Mouse (Mus musculus) T-helper 2 cell (primary cell): ENCODE measurements at regions not wholly inside any gene's neighbourhood (a gene's known extent, or its start where the extent isn't known, plus 50 kb on each side); places are given as distances from the start of the nearest gene placed in this dataset.

Experiments
- in situ Hi-C: fragments of 300-600 bp; cut with MboI, MseI; formaldehyde crosslinking; loops from one replicate; pipeline ENCODE4 v1.15.1; 2025; ENCODE audit warnings: high pct_unique_total_duplicates

DNA sequence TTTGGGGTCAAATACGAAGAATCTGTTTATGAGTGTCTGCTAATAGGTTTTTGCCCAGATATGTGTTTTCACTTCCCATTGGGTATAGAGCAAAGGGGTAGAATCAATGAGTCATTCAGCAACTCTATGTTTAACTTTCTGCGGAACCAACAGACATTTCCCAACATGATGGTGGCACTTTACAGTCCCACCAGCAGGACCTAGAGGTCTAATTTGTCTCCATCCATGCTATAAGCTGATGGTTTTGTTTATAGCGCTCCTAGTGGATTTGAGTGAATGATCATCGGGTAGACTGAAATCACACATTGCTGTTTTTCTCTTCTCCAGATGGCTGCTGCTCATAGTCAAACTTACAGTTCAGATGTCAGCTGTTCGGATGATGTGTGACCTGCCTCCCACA lies 99.7 kb upstream of the Arid5b start:
- in situ Hi-C loops = no loop called here

DNA sequence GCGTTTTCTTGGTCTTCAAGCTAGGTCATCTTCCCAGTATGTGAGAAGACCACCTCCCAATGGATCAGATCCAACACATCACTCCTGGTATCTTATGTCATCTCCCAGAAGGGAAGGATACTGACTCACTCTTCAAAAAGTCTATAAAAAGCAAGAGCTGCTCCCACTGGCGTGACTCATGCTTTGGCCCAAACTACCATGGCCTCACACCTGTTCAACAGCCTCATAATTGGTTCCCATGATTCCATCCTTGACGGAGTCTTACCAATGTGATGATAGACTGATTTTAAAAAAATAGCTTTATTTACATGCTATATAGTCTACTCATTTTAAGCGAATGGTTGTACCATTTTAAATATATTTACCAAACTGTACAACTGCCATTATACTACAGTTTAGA lies 98.9 kb upstream of the Arid5b start:
- in situ Hi-C loops = no loop called here

DNA sequence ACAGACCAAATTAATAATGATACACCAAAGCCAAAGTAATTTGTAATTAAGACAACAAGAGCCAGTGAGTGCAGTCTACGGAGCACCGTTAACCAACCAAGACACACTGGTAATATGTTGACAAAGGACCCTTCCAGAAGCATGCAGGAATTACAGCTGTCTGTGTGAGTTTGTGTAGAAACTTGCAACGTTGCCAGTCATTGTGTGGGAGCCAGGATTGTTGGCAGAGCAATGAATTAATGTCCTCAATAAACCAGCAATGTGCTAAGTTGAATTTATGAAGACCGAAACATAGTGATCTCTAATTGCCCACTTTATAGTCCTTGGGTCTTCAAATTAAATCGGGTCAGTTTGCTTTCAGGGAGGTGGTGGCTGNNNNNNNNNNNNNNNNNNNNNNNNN lies 95.3 kb upstream of the Arid5b start:
- in situ Hi-C loops = no loop called here

GRCm38 (mm10) chr10:68371785-68372184 lies 93.2 kb upstream of the Arid5b start:
- in situ Hi-C loops = no loop called here

- in situ Hi-C loops = no loop called here
Measured at GRCm38 (mm10) chr10:68370986-68371385, 92.4 kb upstream of the Arid5b start.

DNA sequence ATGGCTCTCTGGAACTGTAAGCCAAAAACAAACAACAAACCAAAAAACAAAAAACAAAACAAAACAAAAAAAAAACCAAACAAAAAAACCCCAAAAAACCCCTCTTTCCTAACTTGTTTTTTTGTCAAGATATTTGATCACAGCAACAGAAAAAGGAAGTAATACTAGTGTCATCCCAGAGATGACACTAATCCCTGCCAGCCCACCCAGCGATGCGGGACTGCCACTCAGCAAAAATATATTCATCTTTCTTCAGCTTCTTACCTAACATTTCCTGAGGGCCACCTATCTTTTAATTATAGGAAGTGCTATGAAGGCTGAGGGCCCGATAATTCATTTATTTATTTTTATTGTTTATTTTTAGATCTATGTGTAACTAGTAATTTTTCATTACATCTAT lies 88.3 kb upstream of the Arid5b start:
- in situ Hi-C loops = no loop called here

DNA sequence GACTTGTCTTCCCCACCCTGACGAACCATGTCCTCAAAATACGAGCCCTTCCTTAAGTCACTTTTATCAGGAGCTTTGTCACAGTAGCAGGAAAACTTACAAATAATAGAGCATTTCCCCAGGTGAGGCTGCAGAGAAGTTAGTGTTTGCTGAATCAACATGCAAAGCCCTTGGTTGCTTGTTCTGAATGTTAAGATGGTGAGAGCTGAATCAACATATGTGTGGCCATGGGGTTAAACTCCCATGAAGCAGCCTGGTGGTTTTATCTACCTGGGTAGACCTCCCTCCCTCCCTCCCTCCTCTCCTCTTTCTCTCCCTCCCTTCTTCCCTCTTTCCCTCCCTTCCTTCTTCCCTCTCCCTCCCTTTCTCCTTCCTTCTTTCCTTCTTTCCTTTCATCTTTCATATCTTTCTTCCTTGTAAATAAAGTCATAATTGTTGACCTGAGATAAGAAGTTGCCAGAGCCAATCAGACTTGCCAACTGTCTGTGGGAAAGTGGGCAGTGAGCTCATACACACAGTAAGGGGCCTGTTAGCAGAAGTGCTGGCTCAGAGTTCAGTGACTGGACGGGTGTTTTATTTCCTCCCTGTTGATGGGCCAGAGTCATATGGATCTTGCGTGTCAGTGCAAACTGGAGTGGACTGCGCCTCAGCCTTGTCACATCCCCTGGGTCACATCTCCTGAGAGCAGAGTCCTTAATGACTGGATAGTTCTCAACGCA lies 82.4 kb upstream of the Arid5b start:
- in situ Hi-C loops = loop anchor here (5.0 kb wide), 1 partner anchor 289 kb away; no protein-coding TSS in a partner anchor

- in situ Hi-C loops = no loop called here
Measured at GRCm38 (mm10) chr10:68359135-68359534, 80.6 kb upstream of the Arid5b start.

DNA sequence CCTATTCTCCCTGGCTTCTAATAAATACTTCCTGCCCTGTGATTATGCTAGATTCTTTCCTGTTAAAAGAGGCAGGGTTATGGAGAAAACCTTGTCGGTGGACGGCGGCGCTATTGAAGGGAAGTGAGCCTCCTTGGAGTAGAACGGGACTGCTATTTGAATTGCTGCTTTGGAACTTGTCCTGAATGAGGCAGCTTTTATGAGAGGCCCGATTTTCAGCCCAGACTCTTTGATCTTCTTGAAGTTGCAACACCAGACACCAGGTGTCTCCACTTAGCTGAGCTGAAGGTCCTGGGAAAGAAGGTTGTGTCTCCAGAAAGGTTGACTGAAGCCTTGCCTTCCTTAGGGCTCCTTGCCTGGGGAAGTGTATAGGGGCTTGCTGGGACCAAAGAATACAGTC lies 78.4 kb upstream of the Arid5b start:
- in situ Hi-C loops = no loop called here

- in situ Hi-C loops = no loop called here
Measured at GRCm38 (mm10) chr10:68356521-68356920, 78.0 kb upstream of the Arid5b start.

DNA sequence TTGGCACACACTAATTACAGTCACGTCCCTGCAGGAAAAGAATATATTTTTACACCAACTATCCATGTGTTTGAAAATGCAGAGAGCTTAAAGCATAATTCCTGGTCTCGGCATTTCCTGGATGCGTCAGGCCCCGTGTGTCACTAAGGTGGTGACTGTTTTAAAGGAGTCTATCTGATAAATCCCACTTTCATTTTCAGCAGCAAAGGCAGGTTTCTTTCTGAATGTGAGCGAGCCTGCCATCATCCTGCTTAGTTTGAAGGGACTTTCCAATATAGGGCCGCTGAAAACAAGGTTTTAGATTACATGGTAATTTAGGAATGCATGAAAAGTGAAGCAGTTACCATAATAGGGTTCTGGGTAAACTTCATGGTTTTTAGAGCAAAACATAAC lies 77.5 kb upstream of the Arid5b start:
- in situ Hi-C loops = no loop called here

- in situ Hi-C loops = no loop called here
Measured at GRCm38 (mm10) chr10:68355471-68356092, 77.0 kb upstream of the Arid5b start.

DNA sequence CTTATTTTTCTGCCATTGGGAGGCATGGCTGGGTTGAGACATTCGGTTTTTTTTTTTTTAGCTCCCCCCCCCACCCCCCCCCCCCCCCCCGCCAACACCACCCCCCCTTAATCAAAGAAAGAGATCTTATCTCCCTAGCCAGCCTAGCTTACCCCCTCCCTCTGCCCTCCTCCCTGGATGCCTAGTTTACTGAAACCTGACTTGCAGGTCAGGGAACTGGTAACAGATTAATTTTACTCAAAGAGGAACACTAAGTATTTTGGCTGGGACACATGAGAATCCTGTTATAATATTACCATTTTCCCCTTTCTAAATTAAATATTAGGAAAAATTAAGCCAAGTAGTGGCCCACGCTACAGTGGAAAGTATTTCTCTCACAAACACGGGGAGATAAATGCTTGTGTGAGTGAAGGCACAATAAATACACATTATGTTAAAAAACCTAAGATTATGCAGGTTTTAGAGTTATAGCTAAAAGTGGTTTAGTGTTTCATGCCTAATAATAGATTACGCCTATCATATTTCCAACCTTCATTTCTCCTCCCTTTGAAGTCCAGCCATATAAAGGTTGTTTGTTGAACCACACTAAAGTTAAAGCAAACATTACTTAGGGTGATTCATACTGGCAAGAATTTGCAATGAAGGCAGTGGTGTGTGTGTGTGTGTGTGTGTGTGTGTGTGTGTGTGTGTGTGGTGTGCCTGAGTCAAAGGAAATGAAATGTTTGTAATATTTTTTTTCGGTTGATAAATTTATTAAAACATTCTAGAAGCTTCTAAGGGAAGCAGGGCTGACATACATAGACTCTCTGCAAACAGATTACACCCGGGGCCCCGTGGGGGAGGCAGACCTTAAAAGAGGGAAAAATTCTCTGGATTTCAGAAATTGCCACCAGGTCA lies 76.0 kb upstream of the Arid5b start:
- in situ Hi-C loops = no loop called here

DNA sequence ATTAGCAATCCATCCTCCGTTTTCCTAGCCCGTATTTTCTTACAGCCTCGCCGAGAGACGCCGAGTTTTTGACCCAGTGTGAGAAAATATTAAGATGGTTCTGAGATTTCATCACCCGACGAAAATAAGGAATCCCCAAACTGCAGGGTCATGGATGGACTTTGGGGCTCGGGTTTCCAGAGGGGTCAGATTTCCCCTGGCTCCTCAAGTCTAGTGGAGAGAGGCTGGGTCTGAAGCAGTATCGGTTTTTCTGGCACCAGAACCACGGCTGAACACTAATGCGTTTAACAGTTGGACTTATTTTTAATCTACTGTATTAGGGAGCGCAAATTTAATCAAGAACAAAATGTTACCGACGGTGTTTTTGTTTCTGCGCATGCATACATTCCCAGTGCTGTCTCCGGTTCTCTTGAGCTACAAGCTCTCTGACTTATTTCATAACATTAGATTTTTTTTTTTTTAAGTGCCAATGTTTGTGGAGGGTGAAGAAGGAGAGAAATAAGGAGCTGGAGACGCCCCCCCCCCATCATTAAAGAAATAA lies 75.2 kb upstream of the Arid5b start:
- in situ Hi-C loops = no loop called here

DNA sequence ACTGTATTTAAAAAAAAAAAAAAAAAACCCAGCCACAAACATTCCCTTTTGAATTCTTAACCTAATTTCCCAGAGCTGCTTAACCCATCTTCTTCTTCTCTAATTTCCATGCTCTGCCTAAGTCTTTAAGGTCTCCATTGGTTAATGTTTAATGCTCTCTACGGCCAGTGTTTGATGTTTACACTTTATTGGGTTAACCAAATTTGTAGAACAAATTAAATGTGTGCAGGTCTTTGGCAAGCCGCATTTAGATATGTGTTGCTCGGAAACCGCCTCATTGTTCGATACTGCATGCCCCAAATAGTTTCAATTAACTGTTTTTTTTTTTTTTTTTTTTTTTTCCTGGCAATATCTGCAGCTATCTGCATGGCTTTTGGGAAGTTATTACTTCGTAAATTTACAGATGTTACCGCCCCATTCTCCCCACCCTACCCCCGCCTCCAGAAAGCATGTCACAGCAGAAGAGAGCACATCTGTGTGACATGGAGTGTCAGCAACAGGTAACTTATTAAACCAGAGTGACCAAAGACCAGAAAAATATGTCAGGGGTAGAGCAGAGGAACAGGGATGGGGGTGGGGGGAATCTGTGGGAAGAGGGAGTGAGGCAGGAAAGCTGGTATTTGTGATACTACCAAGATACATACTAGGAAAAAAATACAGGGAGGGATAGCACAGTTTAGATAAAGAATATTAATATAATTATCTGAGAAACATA lies 73.5 kb upstream of the Arid5b start:
- in situ Hi-C loops = no loop called here

DNA sequence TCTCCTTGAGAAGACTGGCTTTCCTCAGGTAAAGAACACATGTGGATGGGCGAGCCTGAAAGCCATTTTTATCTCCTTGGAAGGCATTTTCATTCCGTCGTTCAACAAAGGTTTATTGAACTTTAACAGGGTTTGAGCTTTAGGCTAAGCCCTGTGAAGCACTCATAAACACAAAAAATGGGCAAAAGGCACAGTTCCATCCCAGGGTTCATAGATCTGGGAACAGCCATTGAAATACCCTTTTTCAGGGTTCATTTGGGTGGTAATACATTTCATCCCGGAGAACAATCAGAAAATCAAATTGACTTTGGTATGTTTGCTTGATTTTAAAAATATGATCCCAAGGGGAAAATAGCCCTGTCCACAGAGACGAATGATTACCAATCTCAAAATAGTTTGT lies 72.9 kb upstream of the Arid5b start:
- in situ Hi-C loops = no loop called here

GRCm38 (mm10) chr10:68350798-68351197 lies 72.3 kb upstream of the Arid5b start:
- in situ Hi-C loops = no loop called here

- in situ Hi-C loops = no loop called here
Measured at GRCm38 (mm10) chr10:68347806-68348205, 69.3 kb upstream of the Arid5b start.

DNA sequence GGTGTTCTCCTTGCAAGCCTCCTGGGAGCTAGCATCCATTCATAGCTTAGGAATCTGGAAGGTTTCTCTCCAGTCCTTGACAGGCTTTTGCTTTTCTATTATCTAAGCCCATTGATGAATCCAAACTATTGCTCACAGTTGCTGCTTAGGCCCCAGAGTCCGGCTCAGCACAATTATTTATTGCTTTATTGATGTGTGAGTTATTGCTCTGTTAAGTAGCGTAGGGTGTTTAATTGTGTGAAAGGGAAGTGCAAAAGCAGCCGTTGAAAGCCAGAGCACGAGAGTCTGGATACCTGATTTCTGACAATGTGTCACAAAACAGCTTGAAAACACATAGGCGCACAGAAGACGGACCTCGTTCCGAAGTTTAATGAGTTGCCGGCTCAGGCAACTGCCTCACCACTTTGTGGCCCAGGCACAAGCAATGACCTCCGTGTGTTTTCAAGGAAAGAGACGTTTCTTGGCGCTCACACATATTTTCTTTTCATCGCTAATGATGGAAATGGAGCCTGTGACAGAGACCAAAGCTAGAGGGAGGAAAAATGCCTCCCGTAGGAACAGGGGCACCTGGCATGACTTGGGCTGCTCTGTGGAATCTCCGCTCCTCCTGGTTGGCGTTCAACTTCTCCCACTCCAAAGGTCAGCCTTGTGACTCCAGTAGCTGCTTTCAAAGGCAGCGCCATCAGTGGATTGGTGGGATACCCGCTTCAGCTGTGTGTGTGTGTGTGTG lies 66.6 kb upstream of the Arid5b start:
- in situ Hi-C loops = no loop called here

- in situ Hi-C loops = no loop called here
Measured at GRCm38 (mm10) chr10:68344211-68344610, 65.7 kb upstream of the Arid5b start.

- in situ Hi-C loops = no loop called here
Measured at GRCm38 (mm10) chr10:68334054-68334453, 55.5 kb upstream of the Arid5b start.
